In genomic region chr6:113990044-113990443, GRCm38 (mm10) we compare ENCODE assay signal across 19 mouse cellular contexts. TPM values are rescaled to one million over a fixed set of nuclear protein-coding genes. Genes with fewer than 3 reads are reported as not detected.
A peak's percentile ranks its signal among the peaks of the same experiment; 100 is the strongest.
DNase-seq lines count a peak whose midpoint lies in the region; ATAC-seq and TF ChIP-seq lines count a peak whose summit lies in the region.
"Had no signal": no experiment of that assay in that cellular context is flagged by ENCODE, and none has a peak within 500 bp of the region (broad histone marks: within the 10 kb centered on the region; RNA-seq: fewer than 3 reads in every experiment).

No protein-coding gene starts in this region.

- no peak overlapping the region for H3K4me3 ChIP-seq in cerebellum, adult 2 months (replicated peaks; ENCODE audit: insufficient read depth, low read depth, low read length)
- no peak overlapping the region for H3K4me3 ChIP-seq in left cerebral cortex, adult 2 months
- H3K4me3 ChIP-seq in CH12.LX (replicated peaks in 1 of 3; ENCODE audit: low read depth in 2 of 3, low read length in 2 of 3, poor library complexity in 1 of 3) = no peak overlapping the region
- H3K4me3 ChIP-seq in cortical plate, adult 2 months (ENCODE audit: insufficient read depth, low read length) = no peak overlapping the region
- no peak overlapping the region for H3K4me3 ChIP-seq in forebrain, embryonic 13.5 days
- H3K4me3 ChIP-seq: heart, embryonic 12.5 days; hindbrain, embryonic 10.5 days; limb, embryonic 12.5 days; megakaryocyte, embryonic 14.5 days; neural tube, embryonic 13.5 days; stomach, embryonic 15.5 days had no signal

- H3K79me2 ChIP-seq in CH12.LX (replicated peaks; ENCODE audit: control insufficient read depth, extremely low read depth, insufficient read depth, poor library complexity, severe bottlenecking) = no peaks in the 10 kb centered on the region

- TF ChIP-seq CTCF in cerebellum, adult 2 months (IDR thresholded peaks at IDR 0.05; ENCODE audit: borderline replicate concordance, insufficient read depth, low read depth, low read length) = peak; percentile 41; the same call in 1 of the 2 replicates
- TF ChIP-seq CTCF in left cerebral cortex, adult 2 months (IDR thresholded peaks at IDR 0.05) = peak; percentile 53
- TF ChIP-seq CTCF in CH12.LX (conservative IDR thresholded peaks at IDR 0.05 in 1 of 2, IDR thresholded peaks at IDR 0.05 in 1 of 2; ENCODE audit: low read depth in 2 of 2, low read length in 2 of 2) = peak; percentile 13 to 29; a peak in 2 of 4 replicates
- TF ChIP-seq CTCF in cortical plate, adult 2 months (IDR thresholded peaks at IDR 0.05; ENCODE audit: extremely low read depth, insufficient read depth, low read length) = peak; percentile 25; the same call in 1 of the 2 replicates

- H3K4me2 ChIP-seq in CH12.LX (ENCODE audit: insufficient read depth, low read depth, poor library complexity, severe bottlenecking) = no peak overlapping the region
- no peak overlapping the region for H3K4me2 ChIP-seq in forebrain, embryonic 13.5 days
- H3K4me2 ChIP-seq: heart, embryonic 12.5 days; limb, embryonic 12.5 days; neural tube, embryonic 13.5 days; stomach, embryonic 15.5 days had no signal

- TF ChIP-seq EP300 in CH12.LX (IDR thresholded peaks at IDR 0.05; ENCODE audit: low read length) = no peak

- ATAC-seq in forebrain, embryonic 13.5 days = no peak
- ATAC-seq: intestine, embryonic 16.5 days had no signal

- intact Hi-C loops in left cerebral cortex, adult 2 months (cut with DNase I) = loop anchor here (2.0 to 5.0 kb wide), 3 partner anchors 53 to 67 kb away; partner anchors contain the start of gene Atp2b2
- intact Hi-C loops in left cerebral cortex, postnatal 36 days (cut with DNase I) = loop anchor here (5.0 kb wide), 1 partner anchor 47 kb away; no protein-coding TSS in a partner anchor

- peaks cover 43% of the 10 kb centered on the region for H3K4me1 ChIP-seq in cerebellum, adult 2 months (ENCODE audit: control insufficient read depth, insufficient read depth, low read length)
- H3K4me1 ChIP-seq in CH12.LX (ENCODE audit: control insufficient read depth in 1 of 2, insufficient read depth in 2 of 2) = no peaks in the 10 kb centered on the region
- H3K4me1 ChIP-seq in cortical plate, adult 2 months (ENCODE audit: control insufficient read depth, insufficient read depth, low read length) = peaks cover 18% of the 10 kb centered on the region
- H3K4me1 ChIP-seq in forebrain, embryonic 13.5 days = peaks cover 21% of the 10 kb centered on the region
- H3K4me1 ChIP-seq: heart, embryonic 12.5 days; limb, embryonic 12.5 days; megakaryocyte, embryonic 14.5 days; stomach, embryonic 15.5 days had no signal

- H3K9me3 ChIP-seq in CH12.LX (replicated peaks; ENCODE audit: low read length) = peaks cover 3% of the 10 kb centered on the region
- no peaks in the 10 kb centered on the region for H3K9me3 ChIP-seq in forebrain, embryonic 13.5 days (replicated peaks)
- H3K9me3 ChIP-seq: heart, embryonic 12.5 days; hindbrain, embryonic 10.5 days; limb, embryonic 12.5 days; megakaryocyte, embryonic 14.5 days; neural tube, embryonic 13.5 days; stomach, embryonic 15.5 days had no signal

- DNase-seq in cerebellum, adult 2 months = no peak
- DNase-seq in cerebellum, adult 18-20 months = no peak
- no peak for DNase-seq in left cerebral cortex, adult 2 months (ENCODE audit: extremely low spot score in 1 of 2, low spot score in 2 of 2)
- no peak for DNase-seq in left cerebral cortex, postnatal 36 days (ENCODE audit: low spot score in 2 of 2)
- DNase-seq in CH12.LX (ENCODE audit: extremely low read depth) = no peak
- no peak for DNase-seq in left cerebral cortex, adult 18-20 months (ENCODE audit: low spot score in 2 of 2)
- DNase-seq: adrenal gland, postnatal 14 days; cerebellum, postnatal 36 days; spleen, adult 18-20 months had no signal

- no peak for TF ChIP-seq POLR2A in cerebellum, adult 2 months (IDR thresholded peaks at IDR 0.05; ENCODE audit: borderline replicate concordance, insufficient read depth, low read length)
- TF ChIP-seq POLR2A in CH12.LX (IDR thresholded peaks at IDR 0.05; ENCODE audit: low read depth, low read length) = no peak
- no peak for TF ChIP-seq POLR2A in cortical plate, adult 2 months (IDR thresholded peaks at IDR 0.05; ENCODE audit: extremely low read depth, insufficient read depth, low read length)

- dilution Hi-C loops in CH12.LX (cut with MboI; ENCODE audit: extremely low pct_ligation_motif_present, extremely low pct_unique_long_range_greater_than_20kb, low sequenced_read_pairs) = no loop called here

- in situ Hi-C loops in CH12.LX (cut with MboI; ENCODE audit: low pct_ligation_motif_present, low pct_unique_long_range_greater_than_20kb, low sequenced_read_pairs) = no loop called here

- H3K36me3 ChIP-seq in CH12.LX (replicated peaks in 1 of 2; ENCODE audit: control insufficient read depth in 1 of 2, insufficient read depth in 1 of 2, low read length in 1 of 2) = no peaks in the 10 kb centered on the region
- H3K36me3 ChIP-seq in forebrain, embryonic 13.5 days (ENCODE audit: poor library complexity, severe bottlenecking) = no peaks in the 10 kb centered on the region
- H3K36me3 ChIP-seq: heart, embryonic 12.5 days; hindbrain, embryonic 10.5 days; limb, embryonic 12.5 days; neural tube, embryonic 13.5 days; stomach, embryonic 15.5 days had no signal

- no peaks in the 10 kb centered on the region for H3K27me3 ChIP-seq in cerebellum, adult 2 months (ENCODE audit: control insufficient read depth, insufficient read depth, low read length)
- peaks cover 86% of the 10 kb centered on the region for H3K27me3 ChIP-seq in CH12.LX (replicated peaks)
- H3K27me3 ChIP-seq in forebrain, embryonic 13.5 days = no peaks in the 10 kb centered on the region
- H3K27me3 ChIP-seq: heart, embryonic 12.5 days; limb, embryonic 12.5 days; neural tube, embryonic 13.5 days; stomach, embryonic 15.5 days had no signal

- no peak overlapping the region for H3K27ac ChIP-seq in cerebellum, adult 2 months (ENCODE audit: insufficient read depth, low read length)
- no peak overlapping the region for H3K27ac ChIP-seq in left cerebral cortex, adult 2 months
- no peak overlapping the region for H3K27ac ChIP-seq in CH12.LX (ENCODE audit: insufficient read depth, low read depth)
- no peak overlapping the region for H3K27ac ChIP-seq in cortical plate, adult 2 months (ENCODE audit: insufficient read depth, low read length)
- no peak overlapping the region for H3K27ac ChIP-seq in forebrain, embryonic 13.5 days
- H3K27ac ChIP-seq: hindbrain, embryonic 10.5 days; limb, embryonic 12.5 days; neural tube, embryonic 13.5 days; stomach, embryonic 15.5 days had no signal

- WGBS in cerebellum, adult 2 months = 32% methylated on average over 1 of the region's 1 CpGs
- 24% methylated on average over 1 of the region's 1 CpGs for WGBS in forebrain, embryonic 13.5 days

- no peak for TF ChIP-seq RAD21 in CH12.LX (IDR thresholded peaks at IDR 0.05; ENCODE audit: low read depth, low read length)

- no peak overlapping the region for H3K9ac ChIP-seq in CH12.LX (ENCODE audit: insufficient read depth, low read depth)
- H3K9ac ChIP-seq in forebrain, embryonic 13.5 days = no peak overlapping the region
- H3K9ac ChIP-seq: heart, embryonic 12.5 days; limb, embryonic 12.5 days; neural tube, embryonic 13.5 days; stomach, embryonic 15.5 days had no signal

TF ChIP-seq in CH12.LX, 34 proteins besides CTCF, POLR2A, EP300 and RAD21:
- TF ChIP-seq IRF4 (IDR thresholded peaks at IDR 0.05; ENCODE audit: low read depth, low read length) (no peak), MAFK (IDR thresholded peaks at IDR 0.05; ENCODE audit: insufficient replicate concordance, low read length) (no peak)

RNA-seq across cellular contexts. Expression of gene Atp2b2, which starts 52.4 kb away (rescaled TPM):
- polyA plus RNA-seq in cerebellum, adult 2 months (2012; rRNA removed) = 217 and 230 TPM in 2 replicates
- 100 to 1,000 TPM; 729 to 754 TPM for total RNA-seq in left cerebral cortex, adult 2 months (2021)
- total RNA-seq in left cerebral cortex, postnatal 36 days (2021) = 100 to 1,000 TPM; 722 to 790 TPM
- total RNA-seq in CH12.LX (2012; rRNA removed) (not detected in 2 replicates), CH12.LX (2014; rRNA removed) (not detected in 2 replicates)
- polyA plus RNA-seq in CH12.LX (2012; ENCODE audit: insufficient read length, low read depth) = not detected in 2 replicates
- polyA plus RNA-seq in cortical plate, adult 2 months (2012; rRNA removed) = 232 and 238 TPM in 2 replicates
- polyA plus RNA-seq in forebrain, embryonic 13.5 days (2015; fragmentation: Nextera tagmentation; extraction: Ambion mirVana) = 15.1 and 15.5 TPM in 2 replicates
- 100 to 1,000 TPM; 569 to 617 TPM for total RNA-seq in left cerebral cortex, adult 18-20 months (2021)
- total RNA-seq: monocyte, adult 5-6 weeks had no signal

Comparison
In these comparisons a context has a peak if more than half of its experiments do, and no peak if none do; other contexts are left out.
1. RNA of gene Atp2b2, which starts 52.4 kb away (total RNA-seq): 722 to 790 TPM in left cerebral cortex, postnatal 36 days, 729 to 754 TPM in left cerebral cortex, adult 2 months and 569 to 617 TPM in left cerebral cortex, adult 18-20 months; not detected in CH12.LX; every median in the first group is over 100 times any median in the second.
2. Peak in every context shown above with its lines, with median percentiles within 50 percentile points of each other: CTCF ChIP-seq.